In genomic region chr16:97961381-97962150, GRCm38 (mm10) we compare ENCODE assay signal across 8 mouse cellular contexts. TPM values are rescaled to one million over a fixed set of nuclear protein-coding genes. Genes with fewer than 3 reads are reported as not detected.
DNase-seq lines count a peak whose midpoint lies in the region; ATAC-seq lines count a peak whose summit lies in the region.

No protein-coding gene starts in this region.

- 8% methylated on average over 36 of the region's 36 CpGs for WGBS in neural tube, embryonic 11.5 days
- 7% methylated on average over 35 of the region's 36 CpGs for WGBS in limb, embryonic 15.5 days
- 5% methylated on average over 34 of the region's 36 CpGs for WGBS in stomach, embryonic 14.5 days

- no peaks in the 10 kb centered on the region for H3K27me3 ChIP-seq in neural tube, embryonic 11.5 days (ENCODE audit: control insufficient read depth, insufficient read depth, low read length)
- no peaks in the 10 kb centered on the region for H3K27me3 ChIP-seq in limb, embryonic 15.5 days
- no peaks in the 10 kb centered on the region for H3K27me3 ChIP-seq in stomach, embryonic 14.5 days (ENCODE audit: control insufficient read depth, insufficient read depth, low read length)

- H3K9me3 ChIP-seq in neural tube, embryonic 11.5 days (ENCODE audit: control insufficient read depth, low read length): no peaks in the 10 kb centered on the region
- H3K9me3 ChIP-seq in limb, embryonic 15.5 days: no peaks in the 10 kb centered on the region
- no peaks in the 10 kb centered on the region for H3K9me3 ChIP-seq in stomach, embryonic 14.5 days (ENCODE audit: control insufficient read depth, low read depth, low read length)

- peak overlapping the region; percentile 84 for H3K9ac ChIP-seq in neural tube, embryonic 11.5 days (ENCODE audit: low read length)
- peak overlapping the region; percentile 91 for H3K9ac ChIP-seq in limb, embryonic 15.5 days
- H3K9ac ChIP-seq in stomach, embryonic 14.5 days (replicated peaks; ENCODE audit: low read depth, low read length): peak overlapping the region; percentile 88

- no peak for DNase-seq in neural tube, embryonic 11.5 days (ENCODE audit: low spot score)
- no peak for DNase-seq in neural tube, embryonic 10.5 days (ENCODE audit: extremely low spot score, low spot score)
- DNase-seq in adrenal gland, postnatal 25 days: peak; percentile 9
- peak; percentile 5 for DNase-seq in forelimb bud, embryonic 11.5 days (ENCODE audit: low read depth, low spot score)
- no peak for DNase-seq in cerebellum, postnatal 25 days
- DNase-seq in testis, postnatal 10 days (ENCODE audit: low spot score): no peak

- peak; percentile 50 for ATAC-seq in neural tube, embryonic 11.5 days (ENCODE audit: insufficient read depth, low FRiP score, low TSS enrichment)
- peak; percentile 20; the same call in 1 of the 2 replicates for ATAC-seq in limb, embryonic 15.5 days (ENCODE audit: insufficient number of reproducible peaks, low FRiP score, low TSS enrichment, low read depth)
- ATAC-seq in stomach, embryonic 14.5 days (ENCODE audit: insufficient number of reproducible peaks, insufficient read depth, low FRiP score, low read depth): no peak; the same call in 1 of the 2 replicates

- H3K36me3 ChIP-seq in neural tube, embryonic 11.5 days (ENCODE audit: control insufficient read depth, insufficient read depth, low read length): no peaks in the 10 kb centered on the region
- H3K36me3 ChIP-seq in limb, embryonic 15.5 days: peaks cover 3% of the 10 kb centered on the region; the same call in 1 of the 2 replicates
- H3K36me3 ChIP-seq in stomach, embryonic 14.5 days (ENCODE audit: control insufficient read depth, insufficient read depth, low read length): peaks cover 2% of the 10 kb centered on the region; the same call in 1 of the 2 replicates

- H3K4me2 ChIP-seq in neural tube, embryonic 11.5 days (ENCODE audit: low read depth): peak overlapping the region; percentile 89
- peak overlapping the region; percentile 85 for H3K4me2 ChIP-seq in limb, embryonic 15.5 days
- peak overlapping the region; percentile 70 for H3K4me2 ChIP-seq in stomach, embryonic 14.5 days (replicated peaks; ENCODE audit: low read depth, low read length)

- peaks cover 3% of the 10 kb centered on the region; the same call in 1 of the 2 replicates for H3K4me1 ChIP-seq in neural tube, embryonic 11.5 days (ENCODE audit: control insufficient read depth, insufficient read depth, low read length)
- peaks cover 13% of the 10 kb centered on the region for H3K4me1 ChIP-seq in limb, embryonic 15.5 days
- H3K4me1 ChIP-seq in stomach, embryonic 14.5 days (ENCODE audit: control insufficient read depth, insufficient read depth, low read length): no peaks in the 10 kb centered on the region

- peak overlapping the region; percentile 84 for H3K4me3 ChIP-seq in neural tube, embryonic 11.5 days (ENCODE audit: low read depth, low read length)
- peak overlapping the region; percentile 84 for H3K4me3 ChIP-seq in limb, embryonic 15.5 days
- peak overlapping the region; percentile 80 for H3K4me3 ChIP-seq in stomach, embryonic 14.5 days (ENCODE audit: low read depth, low read length)

- H3K27ac ChIP-seq in neural tube, embryonic 11.5 days (ENCODE audit: low read depth, low read length): peak overlapping the region; percentile 89
- peak overlapping the region; percentile 99 for H3K27ac ChIP-seq in limb, embryonic 15.5 days
- peak overlapping the region; percentile 97 for H3K27ac ChIP-seq in stomach, embryonic 14.5 days (ENCODE audit: low read length)

RNA-seq across cellular contexts. Expression of gene C2cd2, which starts 0.8 kb away (rescaled TPM):
- 18.9 and 19.2 TPM in 2 replicates for polyA plus RNA-seq in neural tube, embryonic 11.5 days (2014; fragmentation: Nextera tagmentation; extraction: Ambion mirVana)
- total RNA-seq in adrenal gland, postnatal 25 days (2021): 24.7 and 25.2 TPM in 2 replicates
- 23.8 and 25.3 TPM in 2 replicates for polyA plus RNA-seq in limb, embryonic 15.5 days (2015; fragmentation: Nextera tagmentation; extraction: Ambion mirVana)
- 19.2 and 22.0 TPM in 2 replicates for polyA plus RNA-seq in stomach, embryonic 14.5 days (2014; fragmentation: Nextera tagmentation; extraction: Ambion mirVana)

RNA-seq across cellular contexts. Expression of gene Zbtb21, which starts 0.9 kb away (rescaled TPM):
- polyA plus RNA-seq in neural tube, embryonic 11.5 days (2014; fragmentation: Nextera tagmentation; extraction: Ambion mirVana): 14.2 and 15.7 TPM in 2 replicates
- total RNA-seq in adrenal gland, postnatal 25 days (2021): 35.4 and 35.6 TPM in 2 replicates
- polyA plus RNA-seq in limb, embryonic 15.5 days (2015; fragmentation: Nextera tagmentation; extraction: Ambion mirVana): 13.2 and 14.5 TPM in 2 replicates
- 16.9 and 18.3 TPM in 2 replicates for polyA plus RNA-seq in stomach, embryonic 14.5 days (2014; fragmentation: Nextera tagmentation; extraction: Ambion mirVana)

RNA-seq across cellular contexts. Expression of gene B230307C23Rik, which starts 35.5 kb away (rescaled TPM):
- 17.5 and 24.2 TPM in 2 replicates for polyA plus RNA-seq in neural tube, embryonic 11.5 days (2014; fragmentation: Nextera tagmentation; extraction: Ambion mirVana)
- total RNA-seq in adrenal gland, postnatal 25 days (2021): 45.3 and 48.6 TPM in 2 replicates
- polyA plus RNA-seq in limb, embryonic 15.5 days (2015; fragmentation: Nextera tagmentation; extraction: Ambion mirVana): 22.2 and 32.7 TPM in 2 replicates
- 30.9 and 44.4 TPM in 2 replicates for polyA plus RNA-seq in stomach, embryonic 14.5 days (2014; fragmentation: Nextera tagmentation; extraction: Ambion mirVana)

Comparison
In these comparisons a context has a peak if more than half of its experiments do, and no peak if none do; other contexts are left out.
1. DNase-seq: peak in adrenal gland, postnatal 25 days (single experiment) and forelimb bud, embryonic 11.5 days (single experiment); none in neural tube, embryonic 11.5 days (single experiment), neural tube, embryonic 10.5 days (single experiment), cerebellum, postnatal 25 days (0 of 2) and testis, postnatal 10 days (single experiment).
2. Peak in every context shown above with its lines, with median percentiles within 50 percentile points of each other: H3K27ac ChIP-seq, H3K4me2 ChIP-seq, H3K4me3 ChIP-seq and H3K9ac ChIP-seq.